Mouse (Mus musculus): ENCODE measurements around the gene Tk1.
A peak's percentile ranks its signal among the peaks of the same experiment; 100 is the strongest.

Gene Tk1

DNA sequence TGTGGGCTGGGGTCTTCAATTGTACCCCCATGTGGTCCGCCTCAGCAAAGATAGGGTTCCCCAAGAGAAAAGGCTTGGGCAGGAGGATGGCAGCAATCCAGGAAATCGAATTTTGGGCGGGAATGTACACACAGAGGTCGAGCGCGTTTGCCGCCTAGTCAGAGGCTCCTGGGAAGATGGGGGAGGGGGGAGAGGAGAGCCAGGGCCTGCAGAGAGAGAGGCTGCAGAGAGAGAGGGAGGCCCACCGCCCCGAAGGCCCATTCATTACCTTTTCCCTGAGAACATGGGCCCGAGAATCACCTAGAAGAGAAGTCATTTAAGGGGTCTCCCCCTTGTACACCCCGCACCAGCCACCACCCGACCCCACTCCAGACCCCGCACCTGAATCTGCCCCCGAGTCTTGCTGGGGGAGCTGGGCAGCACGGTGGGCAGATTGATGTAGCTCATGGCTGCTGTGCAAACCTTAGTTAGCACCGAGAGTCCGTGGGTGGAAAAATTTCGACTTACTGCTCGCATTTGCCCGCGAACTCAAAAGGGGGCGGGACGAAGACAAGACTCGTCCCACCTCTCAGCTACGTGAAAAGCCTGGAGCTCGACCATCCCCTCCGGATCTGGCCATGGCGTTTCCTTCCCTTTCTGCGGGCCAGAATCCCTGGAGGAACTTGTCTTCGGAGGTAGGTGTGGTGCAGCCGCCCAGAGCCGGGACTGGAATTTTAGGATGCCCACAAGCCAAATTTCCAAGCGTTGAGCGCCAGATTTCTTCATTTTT, at the start of gene Tk1, which contains the start of gene Afmid:
Gene Tk1 (minus strand): TSS at position 760 of the 769 bp plus-strand sequence.
Gene Afmid (plus strand): TSS at position 592 of the 769 bp plus-strand sequence.
- DNase-seq: no peak

DNA sequence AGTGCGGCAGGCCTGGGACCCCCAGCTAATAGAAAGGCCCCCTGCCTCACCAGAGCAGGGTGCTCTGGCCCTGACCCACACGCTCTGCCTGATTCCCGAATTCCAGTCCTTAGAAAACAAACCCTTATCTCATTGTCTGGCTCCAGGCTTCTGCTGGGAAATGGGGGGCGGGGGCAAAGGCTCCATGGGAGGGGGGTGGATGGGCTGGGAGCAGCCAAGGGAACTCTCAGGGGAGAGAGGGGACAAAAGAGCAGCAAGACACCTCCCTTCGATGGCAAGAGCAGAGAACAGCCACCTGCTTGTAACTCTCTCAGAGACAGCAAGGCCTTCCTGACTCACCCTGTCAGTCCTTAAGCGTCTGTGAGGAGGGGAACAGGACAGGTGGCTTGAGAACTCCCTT, 49.8 kb upstream of the Tk1 start:
- no peak for DNase-seq

DNA sequence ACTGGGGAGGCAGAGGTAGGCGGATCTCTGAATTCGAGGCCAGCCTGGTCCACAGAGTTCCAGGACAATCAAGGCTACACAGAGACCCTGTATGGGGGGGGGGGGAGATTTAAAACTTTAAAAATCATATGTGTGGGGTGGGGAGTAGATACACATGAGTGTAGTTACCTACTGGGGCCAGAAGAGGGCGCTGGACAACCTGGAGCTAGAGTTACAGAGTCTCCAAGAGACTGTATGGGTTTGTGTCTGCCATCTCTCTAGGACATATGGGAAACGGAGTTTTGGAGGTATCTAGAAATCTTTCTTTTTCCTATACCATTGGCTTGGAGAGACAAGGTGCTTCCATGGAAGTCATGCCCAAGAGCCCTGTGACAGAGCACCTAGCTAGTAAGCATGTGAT, 48.5 kb upstream of the Tk1 start:
- no peak for DNase-seq

DNA sequence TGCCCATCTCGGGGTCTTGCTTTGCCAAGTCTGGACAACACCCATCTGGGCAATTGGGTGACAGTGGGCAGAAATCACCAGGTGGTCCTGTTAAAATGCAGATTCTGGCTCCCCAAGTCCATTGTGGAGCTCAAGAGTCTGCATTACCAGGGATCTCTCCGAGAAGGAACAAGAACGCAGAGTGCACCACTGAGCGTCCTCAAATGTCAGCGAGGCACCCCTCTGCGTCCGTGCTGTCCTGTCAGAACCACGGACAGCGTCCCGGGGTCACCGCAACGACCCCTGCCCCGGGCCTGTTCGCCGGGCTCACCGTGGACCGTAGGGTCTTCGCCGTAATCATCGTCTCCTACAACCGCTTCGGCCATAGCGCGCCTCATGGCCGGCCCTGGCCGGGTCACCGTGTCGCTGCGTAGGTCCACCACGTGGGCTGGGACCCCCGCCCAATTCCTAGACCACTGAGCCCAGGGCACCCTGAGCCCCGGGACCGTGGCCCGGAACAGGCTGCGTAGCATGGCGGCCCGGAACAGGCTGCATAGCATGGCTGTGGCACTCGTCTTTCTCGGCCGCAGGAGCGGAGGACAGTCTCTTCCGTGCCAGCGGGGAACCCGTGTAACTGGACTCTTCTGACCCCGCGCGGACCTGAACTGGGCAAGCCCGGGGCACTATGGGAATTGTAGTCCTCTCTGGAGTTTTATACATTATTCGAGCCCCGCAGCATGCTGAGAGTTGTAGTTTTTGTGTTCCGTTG, 47.1 kb upstream of the Tk1 start, which contains the start of gene Tha1:
Gene Tha1 (minus strand): TSS at position 621 of the 748 bp plus-strand sequence.
- DNase-seq: peak; percentile 75

DNA sequence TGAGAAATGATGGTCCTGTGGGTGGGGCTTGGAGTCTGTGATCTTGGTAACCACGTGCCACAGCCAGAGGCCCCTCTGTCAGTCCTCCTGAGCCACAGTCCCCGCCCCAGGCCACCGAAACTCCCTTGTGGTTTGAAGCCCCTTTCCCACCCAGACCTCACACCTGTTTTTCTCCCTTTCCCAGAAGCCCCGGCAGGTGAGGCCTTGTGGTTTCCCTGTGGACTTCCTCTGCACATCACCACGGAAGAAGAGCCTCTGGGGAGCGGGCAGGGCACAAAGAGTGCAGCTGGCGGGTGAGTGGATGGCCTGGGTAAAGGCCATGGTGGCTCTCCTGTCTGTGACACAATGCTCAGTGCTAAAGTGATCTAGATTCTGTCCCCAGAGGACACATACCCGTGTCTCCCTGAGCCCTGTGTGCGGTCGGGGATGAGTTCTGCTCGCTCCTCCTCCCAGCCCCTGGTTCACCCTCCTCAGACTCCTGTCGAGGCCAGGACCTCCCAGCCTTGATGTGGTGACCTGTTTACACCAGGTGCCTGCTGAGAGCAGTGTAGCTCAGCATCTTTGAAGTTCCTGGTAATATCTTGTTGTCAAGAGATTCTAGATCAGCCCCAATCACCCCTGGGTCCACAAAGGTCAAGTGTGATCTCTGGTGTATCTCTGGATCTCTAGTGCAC, 46.2 kb upstream of the Tk1 start:
- no peak for DNase-seq

DNA sequence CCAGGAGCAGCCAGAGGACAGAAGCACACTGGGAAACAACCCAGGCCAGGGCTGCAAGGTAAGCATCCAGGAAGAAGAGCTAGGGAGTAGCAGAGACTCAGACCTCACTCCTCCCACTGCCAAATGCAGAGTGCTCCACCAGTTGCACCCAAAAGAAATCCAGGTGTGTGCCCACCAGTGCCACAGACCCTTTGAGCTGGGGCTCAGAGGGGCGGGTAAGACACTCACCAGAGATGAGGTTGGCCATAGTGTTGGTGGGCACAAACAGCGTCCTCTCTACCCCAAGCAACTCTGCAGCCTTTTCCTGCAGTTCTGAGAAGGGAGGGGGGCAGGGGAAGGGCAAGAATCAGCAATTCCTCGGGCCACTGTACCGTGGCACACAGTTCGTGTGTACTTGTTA, 45.5 kb upstream of the Tk1 start:
- DNase-seq: no peak

DNA sequence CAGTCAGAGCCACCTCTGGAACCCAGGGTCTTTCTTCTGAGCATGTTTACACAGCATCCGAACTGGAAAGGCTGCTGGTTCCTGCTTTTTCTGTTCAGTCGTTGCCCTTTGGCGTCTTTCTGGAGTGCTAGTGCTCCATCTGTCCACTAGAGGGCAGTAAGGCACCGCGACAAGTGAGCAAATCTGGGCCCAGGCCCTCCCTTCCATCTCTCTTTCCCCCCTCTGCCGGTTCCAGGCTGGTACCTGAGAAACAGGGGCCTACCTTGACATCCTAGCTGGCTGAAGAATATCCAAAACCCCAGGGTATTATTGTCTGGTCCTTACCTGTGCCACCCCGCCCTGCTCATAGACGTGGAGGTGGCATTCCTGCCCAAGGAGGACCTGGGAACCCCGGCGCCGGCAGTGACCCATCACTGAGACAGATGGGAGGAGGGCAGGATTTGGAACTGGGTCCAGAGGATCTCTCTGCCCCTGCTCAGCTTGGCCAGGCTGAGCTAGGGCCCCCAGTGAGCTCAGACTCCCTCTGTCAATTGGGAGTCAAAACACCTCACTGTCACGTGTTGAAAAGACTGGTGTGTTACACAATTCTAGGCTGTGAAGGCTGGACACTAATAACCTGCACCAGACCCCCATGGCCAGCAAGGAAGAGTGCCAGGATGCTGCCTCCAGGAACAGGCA, 44.9 kb upstream of the Tk1 start:
- peak; percentile 70 for DNase-seq

DNA sequence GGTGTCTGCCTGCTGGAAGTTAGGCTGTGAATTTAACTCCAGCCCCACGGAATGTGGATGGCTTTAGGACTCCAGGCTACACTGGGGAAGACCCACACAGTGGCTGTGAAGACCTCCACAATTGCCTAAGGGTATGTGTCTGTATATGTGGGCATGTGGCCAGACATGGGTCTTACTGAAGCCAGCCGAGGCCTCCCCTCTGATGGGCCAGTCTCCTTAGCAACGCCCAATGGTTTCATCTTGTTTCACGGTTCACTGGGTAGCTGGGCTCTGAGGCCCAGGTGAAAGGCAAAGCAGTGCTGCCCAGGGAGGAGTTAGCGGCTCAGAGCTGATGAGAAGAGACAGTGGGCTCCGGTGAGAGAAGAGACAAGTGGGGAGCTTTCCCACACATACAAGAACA, 40.1 kb upstream of the Tk1 start:
- no peak for DNase-seq

DNA sequence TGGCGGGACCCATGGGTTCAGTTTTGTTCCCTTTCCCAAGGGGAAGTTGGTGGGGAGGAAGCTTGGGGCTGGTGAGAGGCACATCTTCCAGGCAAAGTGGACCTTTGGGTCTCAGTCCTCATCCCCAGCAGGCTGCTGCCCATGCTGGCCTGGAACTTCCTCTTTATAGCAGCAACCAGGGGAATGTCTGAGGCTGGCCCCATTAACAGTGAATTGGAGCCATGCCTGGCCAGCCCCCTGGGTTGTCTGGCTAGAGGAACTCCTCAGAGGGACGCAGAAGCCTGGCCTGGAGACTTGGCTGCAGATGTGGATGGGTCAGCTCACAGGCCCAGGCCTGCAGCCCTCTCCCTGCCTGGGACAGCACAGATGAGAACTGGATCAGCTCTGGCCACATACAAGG, 38.9 kb upstream of the Tk1 start:
- DNase-seq: no peak

DNA sequence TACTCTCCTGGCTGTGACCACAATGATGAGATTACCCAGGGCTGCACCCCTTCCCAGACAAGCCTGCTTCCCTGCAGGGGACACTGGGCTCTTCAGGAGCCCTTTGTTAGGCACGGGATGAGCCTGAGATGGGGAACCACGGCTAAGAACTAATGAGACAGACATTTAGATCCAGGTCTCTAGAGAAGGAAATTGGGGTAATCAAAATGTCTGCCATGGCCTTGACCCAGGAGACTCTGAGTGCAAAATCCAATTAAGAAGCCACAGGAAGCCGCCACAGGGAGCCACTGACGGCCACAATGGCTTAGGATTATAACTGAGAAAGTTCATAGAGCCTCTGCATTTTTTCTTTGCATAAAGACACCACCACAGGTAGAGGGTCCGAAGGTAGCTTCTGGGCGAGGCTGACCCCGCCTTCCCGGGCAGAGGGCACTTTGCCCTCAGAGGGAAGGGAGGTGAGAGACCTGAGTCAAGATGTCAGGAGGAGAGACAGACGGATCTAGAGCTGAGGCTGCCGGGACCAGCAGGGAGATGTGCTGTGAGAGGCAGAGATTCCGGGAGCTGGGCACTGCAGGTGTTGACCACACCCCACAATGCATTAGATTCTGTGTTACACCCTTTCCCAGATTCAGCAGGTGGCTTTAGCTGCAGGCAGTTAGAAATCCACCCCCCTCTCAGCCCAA, 37.4 kb upstream of the Tk1 start:
- DNase-seq: no peak

DNA sequence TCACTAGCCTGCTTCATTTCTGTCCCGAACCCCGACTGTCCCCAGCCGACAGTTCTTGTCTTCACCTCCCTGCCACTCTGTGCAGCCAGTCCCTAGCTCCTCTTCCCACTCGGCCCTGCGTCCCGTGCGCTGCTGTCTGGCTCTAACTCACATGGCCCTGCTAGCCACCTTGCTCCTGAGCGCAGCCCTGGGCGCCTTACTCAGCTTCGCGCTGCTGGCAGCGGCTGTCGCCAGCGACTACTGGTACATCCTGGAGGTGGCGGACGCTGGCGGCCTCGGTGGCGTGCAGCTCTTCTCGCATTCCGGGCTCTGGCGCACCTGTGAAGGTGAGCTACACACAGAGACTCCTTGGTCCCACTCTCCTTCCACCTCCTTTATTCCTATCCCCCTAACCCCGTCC, 34.7 kb upstream of the Tk1 start, which contains the start of gene Tmem235:
Gene Tmem235 (plus strand): TSS at position 152 of the 400 bp plus-strand sequence.
- no peak for DNase-seq

DNA sequence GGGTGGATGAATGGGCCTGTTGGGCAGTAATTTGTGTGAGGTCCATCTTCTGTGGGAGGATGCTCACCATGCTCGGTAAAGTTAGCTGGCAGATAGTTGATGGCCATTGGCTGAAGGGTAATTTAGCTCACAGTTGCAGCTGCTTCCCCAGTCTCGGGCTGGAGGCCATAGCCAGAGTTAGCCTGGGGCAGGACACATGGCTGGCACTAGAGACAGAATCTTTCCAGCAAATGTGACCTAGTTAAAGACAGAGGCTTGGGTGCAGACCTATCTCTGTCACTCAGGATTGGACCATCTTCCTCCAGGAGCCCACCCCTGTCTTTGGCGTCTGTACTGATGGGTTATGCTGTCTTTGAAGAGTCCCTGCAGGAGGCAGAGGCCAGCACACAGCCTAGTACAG, 32.5 kb upstream of the Tk1 start:
- no peak for DNase-seq

DNA sequence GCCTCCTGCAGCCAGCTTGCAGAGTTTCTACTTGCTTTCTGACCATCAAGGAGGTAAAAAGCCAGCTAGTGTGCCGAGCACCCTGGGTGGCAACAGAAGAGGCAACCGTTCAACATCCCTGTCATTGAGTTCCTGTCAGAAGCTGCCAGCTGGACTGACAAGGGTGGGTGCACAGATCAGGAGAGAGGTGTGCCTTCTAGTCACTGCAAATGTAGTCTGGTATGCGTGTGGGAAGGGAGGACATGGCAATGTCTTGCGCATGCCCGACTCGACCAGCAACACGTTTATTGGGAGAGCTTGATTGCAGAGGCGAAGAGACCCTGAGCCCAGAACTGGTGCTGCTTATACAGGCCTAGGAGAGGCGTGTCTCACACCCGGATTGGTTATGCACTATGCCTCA, 31.6 kb upstream of the Tk1 start:
- no peak for DNase-seq

DNA sequence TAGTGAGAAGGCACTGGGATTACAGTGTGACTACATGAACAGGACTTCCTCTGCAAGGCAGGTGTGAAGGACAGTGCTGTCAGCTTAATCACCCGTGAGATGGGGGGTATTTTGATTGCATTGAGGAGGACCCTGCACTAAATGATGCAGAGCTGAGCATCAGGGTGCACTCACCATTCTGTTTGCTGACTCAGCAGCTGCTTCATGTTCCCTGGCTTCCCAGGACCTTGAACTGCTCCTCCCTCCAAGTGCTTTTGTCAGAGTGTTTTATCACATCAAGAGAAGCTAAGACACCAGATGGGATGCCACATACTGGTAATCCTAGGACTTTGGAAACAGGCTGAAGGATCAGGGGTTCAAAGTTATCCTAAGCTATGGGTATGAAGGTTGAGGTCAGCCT, 30.1 kb upstream of the Tk1 start:
- no peak for DNase-seq

DNA sequence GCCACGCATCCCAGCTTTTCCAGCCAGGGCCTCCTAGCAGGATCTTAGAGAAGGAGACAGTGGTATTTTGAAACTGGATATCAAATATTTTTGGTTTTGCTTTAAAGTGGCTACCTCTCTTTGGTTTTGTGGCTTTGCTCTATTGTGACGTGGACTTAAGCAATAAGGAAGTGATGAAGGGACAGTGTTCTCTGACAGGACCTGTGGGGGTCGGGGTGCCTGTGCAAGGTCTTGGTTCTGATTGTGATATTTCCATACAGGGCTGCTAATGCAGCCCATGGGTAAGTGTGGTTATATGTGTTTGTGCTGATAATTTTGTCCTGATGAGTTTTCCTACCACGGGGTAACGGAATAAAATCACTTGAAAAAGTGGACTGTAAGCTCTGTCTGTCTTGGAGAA, 29.5 kb upstream of the Tk1 start:
- no peak for DNase-seq

DNA sequence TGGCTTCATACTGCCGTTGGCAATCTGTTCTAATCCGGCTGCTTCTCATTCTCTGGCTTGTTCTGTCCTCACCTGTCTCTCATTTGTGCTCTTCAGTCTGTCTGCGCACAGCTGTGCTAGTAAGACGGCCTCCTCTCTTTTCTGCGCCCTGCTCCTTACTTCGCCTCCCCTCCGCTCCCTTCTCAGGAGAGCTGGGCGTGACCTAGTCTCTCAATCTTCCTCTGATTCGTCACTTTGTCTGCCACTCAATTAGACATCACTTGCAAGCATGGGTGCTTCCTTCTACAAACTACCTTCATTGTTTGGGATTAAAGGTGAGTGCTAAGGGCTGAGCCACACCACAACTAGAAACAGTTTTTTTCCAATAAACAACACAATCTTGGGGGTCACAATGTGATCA, 28.3 kb upstream of the Tk1 start:
- no peak for DNase-seq

DNA sequence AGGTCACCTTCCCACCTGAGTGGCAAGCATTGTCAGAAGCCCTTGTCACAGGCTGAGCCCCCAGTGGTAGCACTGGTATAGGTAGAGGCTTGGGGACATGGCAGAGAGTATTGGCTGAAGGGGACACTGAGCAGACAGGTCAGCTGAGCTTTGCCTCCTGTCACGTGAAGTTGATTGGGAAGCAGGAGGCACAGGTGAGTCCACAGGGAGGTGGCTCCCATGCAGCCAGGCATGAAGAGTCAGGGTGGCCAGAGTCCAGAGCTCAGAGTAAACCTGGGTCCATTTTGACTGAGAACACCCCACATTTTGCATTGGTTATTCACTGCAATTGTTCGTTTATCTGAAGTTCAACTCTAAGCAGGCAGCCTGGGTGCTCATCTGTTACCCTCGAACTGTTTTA, 27.0 kb upstream of the Tk1 start:
- DNase-seq: no peak

DNA sequence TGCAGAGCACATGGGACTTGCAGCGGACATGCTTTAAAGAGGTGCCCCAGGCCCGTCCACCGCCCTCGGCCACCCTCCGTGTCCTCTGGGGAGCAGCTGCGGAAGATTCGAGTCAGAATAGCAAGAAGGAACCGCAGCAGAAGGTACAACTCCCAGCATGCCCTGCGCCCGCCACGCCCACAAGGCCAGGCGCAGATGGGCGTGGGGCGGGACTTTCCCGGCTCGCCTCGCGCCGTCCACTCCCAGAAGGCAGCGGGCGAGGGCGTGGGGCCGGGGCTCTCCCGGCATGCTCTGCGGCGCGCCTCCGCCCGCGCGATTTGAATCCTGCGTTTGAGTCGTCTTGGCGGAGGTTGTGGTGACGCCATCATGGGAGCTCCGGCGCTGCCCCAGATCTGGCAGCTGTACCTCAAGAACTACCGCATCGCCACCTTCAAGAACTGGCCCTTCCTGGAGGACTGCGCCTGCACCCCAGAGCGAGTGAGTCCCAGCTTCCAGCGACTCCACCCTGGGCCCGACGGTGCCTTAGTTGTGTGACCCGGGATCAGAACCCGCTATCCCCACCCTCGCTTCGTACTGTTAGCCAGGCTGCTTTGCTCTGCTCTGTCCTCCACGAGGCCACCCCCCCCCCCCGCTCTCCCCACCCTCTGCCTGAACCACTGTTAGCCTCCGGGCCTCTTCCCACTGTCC, 23.2 kb upstream of the Tk1 start, which contains the start of gene Birc5:
Gene Birc5 (plus strand): TSS at position 267 of the 687 bp plus-strand sequence.
- DNase-seq: peak; percentile 96

DNA sequence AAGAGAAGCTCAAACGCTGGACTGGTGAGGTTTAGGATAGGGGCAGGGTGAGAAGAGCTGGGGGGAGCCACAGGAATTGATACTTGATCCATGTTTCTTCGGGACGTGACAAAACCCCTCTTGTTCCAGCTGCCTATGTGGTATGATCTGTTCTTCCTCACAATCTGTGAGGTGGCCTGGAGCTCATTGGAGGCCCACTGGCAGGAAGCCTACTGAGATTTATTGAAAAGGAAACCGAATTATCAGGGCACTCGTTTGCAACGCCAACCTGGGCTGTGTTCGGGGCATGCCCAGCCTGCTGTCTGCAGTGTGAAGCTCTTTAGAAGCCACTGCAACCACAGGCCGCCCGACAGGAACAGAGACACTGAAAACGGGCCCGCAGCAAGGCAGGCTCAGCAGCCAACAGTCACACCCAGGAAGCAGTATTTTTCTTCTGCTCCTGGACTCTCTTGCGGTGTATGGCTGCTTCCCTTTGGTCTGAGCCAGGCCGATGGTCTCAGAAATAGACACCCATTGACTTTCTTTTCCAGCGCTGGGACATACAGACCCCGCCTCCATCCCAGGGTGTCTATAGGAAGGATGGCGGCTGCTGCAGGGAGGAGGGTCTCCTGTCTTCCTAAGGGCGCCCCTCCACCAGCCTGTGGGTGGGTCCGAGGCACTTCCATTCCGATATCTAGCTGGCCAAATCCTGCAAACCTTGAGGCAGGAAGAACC, 22.5 kb upstream of the Tk1 start:
- DNase-seq: no peak

DNA sequence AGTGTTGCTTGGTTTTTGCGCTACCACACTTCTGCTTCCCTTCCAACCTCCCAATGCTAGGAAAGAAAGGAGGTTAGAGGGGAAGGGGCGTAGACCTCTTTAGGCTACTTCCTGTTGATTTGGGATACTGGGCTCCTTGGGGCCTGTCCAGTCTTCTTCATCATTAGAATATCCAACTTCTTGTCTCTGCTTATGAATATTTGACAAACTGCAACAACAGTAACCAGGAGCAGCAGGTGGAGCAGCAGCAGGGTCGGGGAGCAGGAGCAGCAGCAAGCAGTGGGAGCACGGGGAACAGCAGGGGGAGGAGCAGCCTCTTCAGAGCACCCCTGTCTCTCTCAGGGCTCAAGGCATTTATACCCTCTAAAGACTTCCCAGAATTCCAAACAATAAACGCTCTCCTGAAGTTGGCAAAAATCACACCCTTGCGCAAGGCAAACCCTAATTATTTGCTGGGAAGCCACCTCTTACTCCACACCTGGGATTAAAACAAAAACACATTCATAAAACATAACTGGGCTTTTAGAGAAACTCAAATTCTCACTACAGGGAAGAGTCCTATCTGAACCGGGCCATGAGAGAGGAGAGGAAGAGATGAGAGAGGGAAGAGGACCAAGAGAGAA, 21.8 kb upstream of the Tk1 start:
- DNase-seq: no peak

DNA sequence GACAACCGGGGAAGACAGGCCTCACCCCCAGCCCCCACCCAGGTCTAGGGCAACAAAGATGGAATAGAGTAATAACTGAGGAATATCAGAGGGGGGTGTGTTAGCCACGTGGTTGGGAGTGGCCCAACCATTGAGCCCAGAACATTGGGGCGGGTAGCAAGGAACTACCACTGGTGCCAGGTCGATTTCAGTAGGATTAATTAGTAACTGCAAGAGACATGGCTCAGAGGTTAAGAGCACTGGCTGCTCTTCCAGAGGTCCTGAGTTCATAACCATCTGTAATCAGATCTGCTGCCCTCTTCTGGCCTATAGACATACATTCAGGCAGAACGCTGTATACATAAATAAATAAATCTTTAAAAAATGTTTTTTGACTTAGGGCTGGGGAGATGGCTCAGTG, 20.7 kb upstream of the Tk1 start:
- no peak for DNase-seq

All from right cerebral cortex, postnatal 25 days (tissue).